Mouse (Mus musculus): ENCODE results near the gene Gpr158. TPM values are rescaled to one million over a fixed set of nuclear protein-coding genes. Genes with fewer than 3 reads are reported as not detected.

The Gpr158 gene
- 12.7 and 13.2 TPM in 2 replicates for polyA plus RNA-seq (2021; fragmentation: Nextera tagmentation)
- long read RNA-seq, experiment 1, full-length matches to known transcripts, result 3 of 18 reads
- long read RNA-seq, experiment 1, partial matches to known transcripts, result 1 of 18 reads
- long read RNA-seq, experiment 1, other reads (novel, unspliced or antisense), result 14 of 18 reads
- long read RNA-seq, experiment 2, full-length matches to known transcripts, result 6 of 31 reads
- long read RNA-seq, experiment 2, partial matches to known transcripts, result 15 of 31 reads
- long read RNA-seq, experiment 2, other reads (novel, unspliced or antisense), result 10 of 31 reads

DNA sequence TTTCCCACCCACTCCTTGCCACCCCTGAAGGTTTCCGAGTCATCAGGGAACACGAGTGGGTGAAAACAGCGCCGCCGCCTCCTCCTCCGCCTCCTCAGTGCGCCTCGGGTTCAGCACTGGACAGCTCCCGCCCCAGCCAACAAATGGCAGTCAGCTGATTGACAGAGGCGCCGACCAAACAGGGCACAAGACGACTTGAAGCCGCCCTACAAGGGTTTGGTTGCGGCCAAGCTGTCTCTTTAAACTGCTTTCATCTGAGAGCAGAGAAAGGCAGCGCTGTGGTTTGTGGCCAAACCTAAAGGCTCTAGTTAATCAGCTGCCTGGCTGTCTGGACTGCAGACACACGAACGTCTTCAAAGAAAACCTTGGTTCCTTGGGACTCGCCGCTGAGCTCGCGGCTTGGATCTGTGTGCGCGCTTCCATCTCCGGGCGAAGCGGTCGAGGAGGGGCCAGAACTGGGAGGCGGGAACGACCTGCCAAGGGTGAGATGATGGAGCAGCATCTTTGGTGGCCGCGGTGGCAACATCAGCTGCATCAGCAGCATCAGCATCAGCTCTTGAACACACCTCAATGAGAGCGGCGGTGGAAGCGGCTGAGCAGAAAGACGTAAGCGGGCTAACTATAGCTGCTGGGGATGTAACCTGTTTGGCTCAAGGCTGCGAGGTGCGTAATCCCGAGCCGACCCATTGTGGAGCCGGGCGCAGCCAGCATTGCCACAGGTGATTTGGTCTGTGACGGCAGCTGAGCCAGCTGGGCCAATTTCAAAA, at the start of gene Gpr158:
Gene Gpr158, plus strand, starts transcription at position 198 of the 767 bp plus-strand sequence.

Other genes starting within 250 kb of the Gpr158 start
- gene Enkur, start 162.2 kb upstream of the Gpr158 start, polyA plus RNA-seq (2021; fragmentation: Nextera tagmentation), result 3.8 and 4.9 TPM in 2 replicates
- 21.6 and 22.2 TPM in 2 replicates for gene Thnsl1, start 161.8 kb upstream of the Gpr158 start, polyA plus RNA-seq (2021; fragmentation: Nextera tagmentation)